Mouse (Mus musculus) testis, adult 2 months (tissue): ENCODE data around the gene Phkb.

ENCODE experiments used
- CTCF ChIP-seq: fragments of 200-500 bp; IDR thresholded peaks from 2 replicates; pipeline ENCODE4 v1.5.1; 2012; ENCODE audit warnings: low read depth, mild to moderate bottlenecking, inconsistent platforms, low read length, moderate library complexity; ENCODE audit not compliant: control insufficient read depth, insufficient read depth, insufficient replicate concordance
- POLR2A ChIP-seq: fragments of 200-500 bp; IDR thresholded peaks from 2 replicates; pipeline ENCODE4 v1.6.1; 2012; ENCODE audit warnings: low read depth, mild to moderate bottlenecking, inconsistent platforms, low read length, moderate library complexity; ENCODE audit not compliant: control insufficient read depth

- no peak for TF ChIP-seq CTCF
- TF ChIP-seq POLR2A = no peak
These were observed 30.9 kb downstream of the Phkb start for GRCm38 (mm10) chr8:85871660-85872059.
